Mouse (Mus musculus): ENCODE data around the gene Mre11a.

Gene Mre11a

GRCm38 (mm10) chr9:14784039-14785002 is at the start of gene Mre11a, which contains the start of gene Ankrd49:
Gene Mre11a (plus strand): TSS chr9:14784654.
Gene Ankrd49 (minus strand): TSS chr9:14784856.
- DNase-seq (ENCODE audit: low spot score in 2 of 2) = peak; percentile 88 to 91

- DNase-seq (ENCODE audit: low spot score in 2 of 2) = no peak
Measured at GRCm38 (mm10) chr9:14739498-14740150, 44.8 kb upstream of the Mre11a start.

- no peak for DNase-seq (ENCODE audit: low spot score in 2 of 2)
Measured at GRCm38 (mm10) chr9:14740151-14740924, 44.1 kb upstream of the Mre11a start, which contains the start of gene Piwil4. Gene Piwil4 (minus strand): TSS chr9:14740733.

- DNase-seq (ENCODE audit: low spot score in 2 of 2) = no peak
Measured at GRCm38 (mm10) chr9:14750901-14751502, 33.5 kb upstream of the Mre11a start.

- peak in 1 of 2 experiments; percentile 19 for DNase-seq (ENCODE audit: low spot score in 2 of 2)
Measured at GRCm38 (mm10) chr9:14751503-14752000, 32.9 kb upstream of the Mre11a start.

GRCm38 (mm10) chr9:14752001-14752522 is 32.4 kb upstream of the Mre11a start, which contains the start of gene Fut4:
Gene Fut4 (minus strand): TSS chr9:14752393.
- DNase-seq (ENCODE audit: low spot score in 2 of 2) = peak in 1 of 2 experiments; percentile 17

- DNase-seq (ENCODE audit: low spot score in 2 of 2) = no peak
Measured at GRCm38 (mm10) chr9:14753947-14754346, 30.5 kb upstream of the Mre11a start.

GRCm38 (mm10) chr9:14754469-14754868 is 30.0 kb upstream of the Mre11a start:
- no peak for DNase-seq (ENCODE audit: low spot score in 2 of 2)

GRCm38 (mm10) chr9:14758590-14758989 is 25.9 kb upstream of the Mre11a start:
- DNase-seq (ENCODE audit: low spot score in 2 of 2) = no peak

- no peak for DNase-seq (ENCODE audit: low spot score in 2 of 2)
Measured at GRCm38 (mm10) chr9:14759261-14759660, 25.2 kb upstream of the Mre11a start.

GRCm38 (mm10) chr9:14764765-14765164 is 19.7 kb upstream of the Mre11a start:
- peak in 1 of 2 experiments; percentile 29 for DNase-seq (ENCODE audit: low spot score in 2 of 2)

- DNase-seq (ENCODE audit: low spot score in 2 of 2) = no peak
Measured at GRCm38 (mm10) chr9:14769811-14770210, 14.6 kb upstream of the Mre11a start.

- DNase-seq (ENCODE audit: low spot score in 2 of 2) = no peak
Measured at GRCm38 (mm10) chr9:14770803-14771471, 13.5 kb upstream of the Mre11a start, which contains the start of gene 1700012B09Rik. Gene 1700012B09Rik (minus strand): TSS chr9:14771030.

- DNase-seq (ENCODE audit: low spot score in 2 of 2) = no peak
Measured at GRCm38 (mm10) chr9:14772074-14772473, 12.4 kb upstream of the Mre11a start.

GRCm38 (mm10) chr9:14773813-14774212 is 10.6 kb upstream of the Mre11a start:
- no peak for DNase-seq (ENCODE audit: low spot score in 2 of 2)

GRCm38 (mm10) chr9:14778341-14778740 is 6.1 kb upstream of the Mre11a start:
- no peak for DNase-seq (ENCODE audit: low spot score in 2 of 2)

GRCm38 (mm10) chr9:14787356-14787755 is 2.9 kb downstream of the Mre11a start:
- DNase-seq (ENCODE audit: low spot score in 2 of 2) = no peak

- DNase-seq (ENCODE audit: low spot score in 2 of 2) = no peak
Measured at GRCm38 (mm10) chr9:14805714-14806113, 21.3 kb downstream of the Mre11a start.

- no peak for DNase-seq (ENCODE audit: low spot score in 2 of 2)
Measured at GRCm38 (mm10) chr9:14806786-14807185, 22.3 kb downstream of the Mre11a start.

- no peak for DNase-seq (ENCODE audit: low spot score in 2 of 2)
Measured at GRCm38 (mm10) chr9:14810111-14810510, 25.7 kb downstream of the Mre11a start.

Measured in frontal cortex, postnatal 10 days (tissue).